Mouse (Mus musculus) stomach, postnatal 0 days (tissue): ENCODE results near the gene Olfr1393.

ENCODE experiments used
- CTCF ChIP-seq: IDR thresholded peaks from 2 replicates; pipeline ENCODE4 v1.5.1; 2016; ENCODE audit warnings: antibody characterized with exemption, low read depth, mild to moderate bottlenecking, moderate library complexity
- EP300 ChIP-seq: optimal IDR thresholded peaks from 2 replicates; pipeline ENCODE3; 2016; ENCODE audit warnings: antibody characterized with exemption

GRCm38 (mm10) chr11:49259296-49259695 lies 18.8 kb upstream of the Olfr1393 start:
- TF ChIP-seq CTCF (no peak), EP300 (no peak)
